Mouse (Mus musculus) macrophage (primary cell): ENCODE results near the gene Bsx. TPM values are rescaled to one million over a fixed set of nuclear protein-coding genes. Genes with fewer than 3 reads are reported as not detected.

Experiments used
- H3K27ac ChIP-seq: fragments of 350-480 bp; formaldehyde crosslinking; 2 replicates; pipeline ENCODE4 v1.9.0; 2021
- H3K36me3 ChIP-seq: fragments of 350-480 bp; formaldehyde crosslinking; 2 replicates; pipeline ENCODE4 v1.9.0; 2021; ENCODE audit errors: inconsistent target
- H3K4me3 ChIP-seq: fragments of 350-480 bp; formaldehyde crosslinking; 2 replicates; pipeline ENCODE4 v1.9.0; 2021; ENCODE audit errors: inconsistent target
- H3K79me2 ChIP-seq: fragments of 350-480 bp; formaldehyde crosslinking; 2 replicates; pipeline ENCODE4 v1.9.0; 2021; ENCODE audit errors: inconsistent target
- WGBS: methylation state at CpG from one replicate; pipeline ENCODE4 v1.1.7; 2026; ENCODE audit warnings: inconsistent platforms; ENCODE audit not compliant: missing documents; 5-methylcytosine and 5-hydroxymethylcytosine counted together
- polyA plus RNA-seq: library from polyadenylated mRNA; stranded (reverse); fragments of 250-400 nt; gene quantifications from 3 replicates; pipeline ENCODE4 v1.2.4, GENCODE M21; 2018; ENCODE audit warnings: inconsistent platforms

Gene Bsx
- polyA plus RNA-seq, 1 experiment from 2014 or later, result not detected

- WGBS, result 7% methylated on average over 29 of the region's 29 CpGs
- Histone ChIP-seq H3K4me3 (no peak overlapping the region), H3K27ac (no peak overlapping the region), H3K79me2 (no peaks in the 10 kb centered on the region), H3K36me3 (no peaks in the 10 kb centered on the region)
These were observed 2.2 kb downstream of the Bsx start for GRCm38 (mm10) chr9:40876164-40876563.

GRCm38 (mm10) chr9:40876693-40877092, 2.8 kb downstream of the Bsx start:
- whole genome bisulfite sequencing, result 15% methylated on average over 4 of the region's 5 CpGs
- H3K27ac ChIP-seq, result no peak overlapping the region
- H3K79me2 ChIP-seq, result no peaks in the 10 kb centered on the region
- no peaks in the 10 kb centered on the region for H3K36me3 ChIP-seq
- no peak overlapping the region for H3K4me3 ChIP-seq

GRCm38 (mm10) chr9:40877146-40877880, 3.4 kb downstream of the Bsx start:
- no peak overlapping the region for H3K4me3 ChIP-seq
- WGBS, result 2% methylated on average over 38 of the region's 42 CpGs
- H3K79me2 ChIP-seq, result no peaks in the 10 kb centered on the region
- no peak overlapping the region for H3K27ac ChIP-seq
- no peaks in the 10 kb centered on the region for H3K36me3 ChIP-seq

- Histone ChIP-seq H3K79me2 (no peaks in the 10 kb centered on the region), H3K27ac (no peak overlapping the region), H3K36me3 (no peaks in the 10 kb centered on the region), H3K4me3 (no peak overlapping the region)
- 4% methylated on average over 29 of the region's 29 CpGs for whole genome bisulfite sequencing
These were observed 3.9 kb downstream of the Bsx start for GRCm38 (mm10) chr9:40877881-40878235.

GRCm38 (mm10) chr9:40878291-40878945, 4.5 kb downstream of the Bsx start:
- Histone ChIP-seq H3K4me3 (no peak overlapping the region), H3K27ac (no peak overlapping the region), H3K36me3 (no peaks in the 10 kb centered on the region), H3K79me2 (no peaks in the 10 kb centered on the region)
- WGBS, result 6% methylated on average over 32 of the region's 32 CpGs

GRCm38 (mm10) chr9:40878998-40879397, 5.1 kb downstream of the Bsx start:
- 11% methylated on average over 14 of the region's 14 CpGs for WGBS
- no peak overlapping the region for H3K27ac ChIP-seq

GRCm38 (mm10) chr9:40885669-40886068, 11.7 kb downstream of the Bsx start:
- Histone ChIP-seq H3K36me3 (no peaks in the 10 kb centered on the region), H3K4me3 (no peak overlapping the region), H3K27ac (no peak overlapping the region), H3K79me2 (no peaks in the 10 kb centered on the region)
- 62% methylated on average over 10 of the region's 10 CpGs for WGBS

More at GRCm38 (mm10) chr9:40878998-40879397, 5.1 kb downstream of the Bsx start:
- Histone ChIP-seq H3K79me2 (no peaks in the 10 kb centered on the region), H3K4me3 (no peak overlapping the region), H3K36me3 (no peaks in the 10 kb centered on the region)

- Histone ChIP-seq H3K79me2 (no peaks in the 10 kb centered on the region), H3K36me3 (no peaks in the 10 kb centered on the region), H3K27ac (no peak overlapping the region), H3K4me3 (no peak overlapping the region)
- 40% methylated on average over 12 of the region's 12 CpGs for WGBS
These were observed 15.5 kb downstream of the Bsx start for GRCm38 (mm10) chr9:40889389-40889788.

GRCm38 (mm10) chr9:40892456-40892855, 18.5 kb downstream of the Bsx start:
- Histone ChIP-seq H3K4me3 (no peak overlapping the region), H3K36me3 (no peaks in the 10 kb centered on the region), H3K79me2 (no peaks in the 10 kb centered on the region), H3K27ac (no peak overlapping the region)
- 93% methylated on average over 6 of the region's 6 CpGs for whole genome bisulfite sequencing

- 55% methylated on average over 6 of the region's 8 CpGs for WGBS
- Histone ChIP-seq H3K36me3 (no peaks in the 10 kb centered on the region), H3K27ac (no peak overlapping the region), H3K79me2 (no peaks in the 10 kb centered on the region), H3K4me3 (no peak overlapping the region)
These were observed 33.5 kb downstream of the Bsx start for GRCm38 (mm10) chr9:40907413-40907812.

- H3K79me2 ChIP-seq, result no peaks in the 10 kb centered on the region
These were observed 34.5 kb downstream of the Bsx start for GRCm38 (mm10) chr9:40908411-40908810.

GRCm38 (mm10) chr9:40908915-40909314, 35.0 kb downstream of the Bsx start:
- WGBS, result 91% methylated on average over 7 of the region's 7 CpGs
- Histone ChIP-seq H3K79me2 (no peaks in the 10 kb centered on the region), H3K27ac (no peak overlapping the region), H3K36me3 (no peaks in the 10 kb centered on the region), H3K4me3 (no peak overlapping the region)

More at GRCm38 (mm10) chr9:40908411-40908810, 34.5 kb downstream of the Bsx start:
- Histone ChIP-seq H3K4me3 (no peak overlapping the region), H3K27ac (no peak overlapping the region), H3K36me3 (no peaks in the 10 kb centered on the region)
- WGBS, result 87% methylated on average over 8 of the region's 8 CpGs

GRCm38 (mm10) chr9:40917871-40918613, 44.1 kb downstream of the Bsx start:
- Histone ChIP-seq H3K79me2 (no peaks in the 10 kb centered on the region), H3K36me3 (no peaks in the 10 kb centered on the region), H3K4me3 (no peak overlapping the region), H3K27ac (no peak overlapping the region)
- 18% methylated on average over 12 of the region's 12 CpGs for WGBS

- H3K36me3 ChIP-seq, result no peaks in the 10 kb centered on the region
- no peaks in the 10 kb centered on the region for H3K79me2 ChIP-seq
- no peak overlapping the region for H3K27ac ChIP-seq
- no peak overlapping the region for H3K4me3 ChIP-seq
- 86% methylated on average over 17 of the region's 17 CpGs for WGBS
These were observed 53.5 kb downstream of the Bsx start for GRCm38 (mm10) chr9:40927351-40927980.
